Mouse (Mus musculus): ENCODE measurements around the gene Tnfrsf21.

- TF ChIP-seq POLR2A (IDR thresholded peaks at IDR 0.05; ENCODE audit: borderline replicate concordance, extremely low read depth, low read depth, low read length) (no peak), CTCF (IDR thresholded peaks at IDR 0.05; ENCODE audit: insufficient read depth, low read length) (no peak)
These were observed 48.4 kb downstream of the Tnfrsf21 start for GRCm38 (mm10) chr17:43064705-43065104.
